Mouse (Mus musculus) CH12.LX (cell line): ENCODE data around the gene Prss40. TPM values are rescaled to one million over a fixed set of nuclear protein-coding genes. Genes with fewer than 3 reads are reported as not detected.

Experiments
- DNase-seq: peaks from one replicate; pipeline ENCODE4 v3.0.0-alpha.2; 2013; ENCODE audit errors: extremely low read depth
- H3K27ac ChIP-seq: 2 replicates; pipeline ENCODE4 v1.5.1; 2012; ENCODE audit warnings: low read depth, mild to moderate bottlenecking, control low read depth, moderate library complexity; ENCODE audit not compliant: insufficient read depth
- H3K27me3 ChIP-seq: replicated peaks from 2 replicates; pipeline ENCODE3; 2012; ENCODE audit warnings: inconsistent platforms
- H3K36me3 ChIP-seq, 2 experiments: replicated peaks in 1 of 2; 2 replicates each; pipeline versions ENCODE3 to v1.6.1; 2012; ENCODE audit warnings: inconsistent platforms in 1 of 2, low read length in 1 of 2, mild to moderate bottlenecking in 1 of 2, mixed read lengths in 1 of 2, moderate library complexity in 1 of 2; ENCODE audit not compliant: control insufficient read depth in 1 of 2, insufficient read depth in 1 of 2
- H3K4me1 ChIP-seq, 2 experiments: 2 replicates each; pipeline ENCODE4 v1.6.1; 2012; ENCODE audit warnings: inconsistent platforms in 1 of 2, moderate library complexity in 1 of 2; ENCODE audit not compliant: insufficient read depth in 2 of 2, control insufficient read depth in 1 of 2
- H3K4me2 ChIP-seq: 2 replicates; pipeline ENCODE4 v1.6.1; 2012; ENCODE audit warnings: low read depth, mild to moderate bottlenecking, control low read depth; ENCODE audit not compliant: poor library complexity, insufficient read depth, severe bottlenecking
- H3K4me3 ChIP-seq, 3 experiments: fragments of 150-350 bp in 1 of 3; sonication (generic) in 1 of 3; replicated peaks in 1 of 3; 2 replicates each; pipeline versions ENCODE3 to v1.5.1; 2011 to 2012; ENCODE audit warnings: low read depth in 2 of 3, low read length in 2 of 3, mild to moderate bottlenecking in 2 of 3, moderate library complexity in 2 of 3, control low read depth in 1 of 3, improper control_type of control experiment in 1 of 3, inconsistent platforms in 1 of 3, mixed read lengths in 1 of 3; ENCODE audit not compliant: poor library complexity in 1 of 3
- H3K79me2 ChIP-seq: replicated peaks from 2 replicates; pipeline ENCODE4 v1.6.1; 2012; ENCODE audit warnings: mild to moderate bottlenecking, moderate library complexity; ENCODE audit not compliant: control insufficient read depth, poor library complexity, insufficient read depth, severe bottlenecking; ENCODE audit errors: extremely low read depth
- H3K9ac ChIP-seq: 2 replicates; pipeline ENCODE4 v1.6.1; 2012; ENCODE audit warnings: low read depth, mild to moderate bottlenecking, control low read depth, moderate library complexity; ENCODE audit not compliant: insufficient read depth
- H3K9me3 ChIP-seq: replicated peaks from 2 replicates; pipeline ENCODE3; 2012; ENCODE audit warnings: low read length, inconsistent platforms, mixed read lengths
- BHLHE40 ChIP-seq: IDR thresholded peaks from 2 replicates; pipeline ENCODE4 v1.6.1; 2011; ENCODE audit warnings: mild to moderate bottlenecking, low read depth, low read length, improper control_type of control experiment
- CHD1 ChIP-seq: IDR thresholded peaks from 2 replicates; pipeline ENCODE4 v1.6.1; 2012; ENCODE audit warnings: low read depth, low read length, improper control_type of control experiment, inconsistent platforms
- CTCF ChIP-seq, 2 experiments: IDR thresholded peaks in 1 of 2; conservative IDR thresholded peaks in 1 of 2; 2 replicates each; pipeline ENCODE4 v1.5.1; 2011 to 2012; ENCODE audit warnings: low read depth in 2 of 2, low read length in 2 of 2, improper control_type of control experiment in 1 of 2, inconsistent platforms in 1 of 2, mild to moderate bottlenecking in 1 of 2, moderate library complexity in 1 of 2
- E2F4 ChIP-seq: IDR thresholded peaks from 2 replicates; pipeline ENCODE4 v1.6.1; 2011; ENCODE audit warnings: low read depth, low read length, improper control_type of control experiment; ENCODE audit not compliant: insufficient replicate concordance
- ELF1 ChIP-seq: IDR thresholded peaks from 2 replicates; pipeline ENCODE4 v1.6.1; 2014; ENCODE audit warnings: low read depth, mild to moderate bottlenecking, inconsistent platforms, low read length, improper control_type of control experiment
- EP300 ChIP-seq: IDR thresholded peaks from 2 replicates; pipeline ENCODE4 v1.6.1; 2011; ENCODE audit warnings: low read length, improper control_type of control experiment
- ETS1 ChIP-seq: conservative IDR thresholded peaks from 2 replicates; pipeline ENCODE4 v1.6.1; 2012; ENCODE audit warnings: low read depth, mild to moderate bottlenecking, inconsistent platforms, low read length, improper control_type of control experiment, moderate library complexity
- HCFC1 ChIP-seq: IDR thresholded peaks from 2 replicates; pipeline ENCODE4 v1.6.1; 2012; ENCODE audit warnings: low read depth, mild to moderate bottlenecking, inconsistent platforms, low read length, improper control_type of control experiment
- IRF4 ChIP-seq: IDR thresholded peaks from 2 replicates; pipeline ENCODE4 v1.6.1; 2014; ENCODE audit warnings: low read depth, mild to moderate bottlenecking, inconsistent platforms, low read length, improper control_type of control experiment
- JUN ChIP-seq: IDR thresholded peaks from 2 replicates; pipeline ENCODE4 v1.6.1; 2011; ENCODE audit warnings: low read depth, mild to moderate bottlenecking, low read length, improper control_type of control experiment, moderate library complexity; ENCODE audit not compliant: insufficient read depth
- JUND ChIP-seq: conservative IDR thresholded peaks from 2 replicates; pipeline ENCODE4 v1.6.1; 2011; ENCODE audit warnings: low read depth, low read length, improper control_type of control experiment
- KAT2A ChIP-seq: IDR thresholded peaks from 2 replicates; pipeline ENCODE4 v1.6.1; 2012; ENCODE audit warnings: low read length, improper control_type of control experiment, inconsistent platforms; ENCODE audit not compliant: insufficient replicate concordance
- MAFK ChIP-seq: IDR thresholded peaks from 2 replicates; pipeline ENCODE4 v1.6.1; 2011; ENCODE audit warnings: low read length, improper control_type of control experiment; ENCODE audit not compliant: insufficient replicate concordance
- MAX ChIP-seq: IDR thresholded peaks from 2 replicates; pipeline ENCODE4 v1.6.1; 2011; ENCODE audit warnings: low read length, improper control_type of control experiment
- MEF2A ChIP-seq: IDR thresholded peaks from 2 replicates; pipeline ENCODE4 v1.6.1; 2014; ENCODE audit warnings: low read depth, mild to moderate bottlenecking, inconsistent platforms, low read length, improper control_type of control experiment, borderline replicate concordance
- NELFE ChIP-seq: IDR thresholded peaks from 2 replicates; pipeline ENCODE4 v1.6.1; 2011; ENCODE audit warnings: low read depth, low read length, improper control_type of control experiment
- POLR2A ChIP-seq: IDR thresholded peaks from 2 replicates; pipeline ENCODE4 v1.6.1; 2011; ENCODE audit warnings: low read depth, mild to moderate bottlenecking, improper control_type of control experiment, low read length
- RAD21 ChIP-seq: IDR thresholded peaks from 2 replicates; pipeline ENCODE4 v1.6.1; 2011; ENCODE audit warnings: low read depth, mild to moderate bottlenecking, low read length, improper control_type of control experiment, moderate library complexity
- RCOR1 ChIP-seq: conservative IDR thresholded peaks from 2 replicates; pipeline ENCODE4 v1.6.1; 2012; ENCODE audit warnings: low read depth, mild to moderate bottlenecking, inconsistent platforms, low read length, improper control_type of control experiment
- SIN3A ChIP-seq: IDR thresholded peaks from 2 replicates; pipeline ENCODE4 v1.6.1; 2012; ENCODE audit warnings: low read length, improper control_type of control experiment, inconsistent platforms
- SMC3 ChIP-seq: IDR thresholded peaks from 2 replicates; pipeline ENCODE4 v1.6.1; 2011; ENCODE audit warnings: low read depth, low read length, improper control_type of control experiment
- TBP ChIP-seq: conservative IDR thresholded peaks from 2 replicates; pipeline ENCODE4 v1.6.1; 2011; ENCODE audit warnings: low read depth, low read length, improper control_type of control experiment
- UBTF ChIP-seq: IDR thresholded peaks from 2 replicates; pipeline ENCODE4 v1.6.1; 2012; ENCODE audit warnings: low read depth, mild to moderate bottlenecking, inconsistent platforms, low read length, improper control_type of control experiment, moderate library complexity
- USF2 ChIP-seq: conservative IDR thresholded peaks from 2 replicates; pipeline ENCODE4 v1.6.1; 2011; ENCODE audit warnings: low read depth, low read length, improper control_type of control experiment
- ZC3H11A ChIP-seq: IDR thresholded peaks from 2 replicates; pipeline ENCODE4 v1.6.1; 2012; ENCODE audit warnings: low read depth, mild to moderate bottlenecking, inconsistent platforms, low read length, improper control_type of control experiment
- ZKSCAN1 ChIP-seq: IDR thresholded peaks from 2 replicates; pipeline ENCODE4 v1.6.1; 2012; ENCODE audit warnings: low read depth, inconsistent platforms, low read length, improper control_type of control experiment, borderline replicate concordance
- ZMIZ1 ChIP-seq: IDR thresholded peaks from 2 replicates; pipeline ENCODE4 v1.6.1; 2012; ENCODE audit warnings: low read depth, mild to moderate bottlenecking, inconsistent platforms, low read length, improper control_type of control experiment
- ZNF384 ChIP-seq: IDR thresholded peaks from 2 replicates; pipeline ENCODE4 v1.6.1; 2012; ENCODE audit warnings: low read depth, low read length, improper control_type of control experiment, inconsistent platforms
- dilution Hi-C: fragments of 300-500 bp; cut with MboI; formaldehyde crosslinking; loops from 2 replicates; pipeline ENCODE4 v1.14.3; 2020; ENCODE audit warnings: low sequenced_read_pairs; ENCODE audit not compliant: extremely low pct_unique_long_range_greater_than_20kb, extremely low pct_ligation_motif_present
- in situ Hi-C: fragments of 300-500 bp; cut with MboI; formaldehyde crosslinking; loops from 3 replicates; pipeline ENCODE4 v1.14.3; 2019; ENCODE audit warnings: low sequenced_read_pairs, low pct_ligation_motif_present, low pct_unique_long_range_greater_than_20kb, mixed read lengths
- polyA plus RNA-seq: library from polyadenylated mRNA; unstranded; fragments of >175 nt; gene quantifications from 2 replicates; pipeline ENCODE4 v1.2.1, GENCODE M21; 2012; ENCODE audit warnings: low read depth; ENCODE audit not compliant: insufficient read length
- total RNA-seq, 2 experiments: library from RNA; depleted of rRNA; stranded (reverse); fragments of 300-350 nt in 1 of 2; fragments of >200 nt in 1 of 2; gene quantifications; 2 replicates each; pipeline ENCODE4 v1.2.3; 2012 to 2014

Prss40 gene
- total RNA-seq (2012; rRNA removed) (not detected in 2 replicates), total RNA-seq (2014; rRNA removed) (not detected in 2 replicates), polyA plus RNA-seq (not detected in 2 replicates)

- Histone ChIP-seq H3K9ac (no peak within 1 kb of the TSS), H3K9me3 (no peaks in the 10 kb centered on the region), H3K36me3 (no peaks in the 10 kb centered on the region), H3K4me2 (no peak within 1 kb of the TSS), H3K79me2 (no peaks in the 10 kb centered on the region), H3K4me3 (no peak within 1 kb of the TSS), H3K4me1 (peaks cover 3 to 22% of the 10 kb centered on the region in 2 experiments), H3K27me3 (no peaks in the 10 kb centered on the region), H3K27ac (no peak within 1 kb of the TSS)
- dilution Hi-C loops (no loop called here), in situ Hi-C loops (no loop called here)
- no peak for DNase-seq
- no peak for TF ChIP-seq MAFK
- no peak for TF ChIP-seq IRF4
- no peak for TF ChIP-seq MEF2A
- TF ChIP-seq UBTF: no peak
- no peak for TF ChIP-seq JUN
- no peak for TF ChIP-seq SMC3
- TF ChIP-seq MAX: no peak
- TF ChIP-seq ETS1: no peak
- no peak for TF ChIP-seq ZC3H11A
- no peak for TF ChIP-seq TBP
- TF ChIP-seq JUND: no peak
- no peak for TF ChIP-seq BHLHE40
- TF ChIP-seq CTCF (conservative IDR thresholded peaks at IDR 0.05 in 1 of 2, IDR thresholded peaks at IDR 0.05 in 1 of 2; ENCODE audit: low read depth in 2 of 2, low read length in 2 of 2): no peak
- no peak for TF ChIP-seq RCOR1
- TF ChIP-seq ZNF384: no peak
- TF ChIP-seq ZMIZ1: no peak
- no peak for TF ChIP-seq CHD1
- no peak for TF ChIP-seq RAD21
Measured at GRCm38 (mm10) chr1:34560843-34561242, at the start of gene Prss40. Prss40 (minus strand) TSS chr1:34560943.

DNA sequence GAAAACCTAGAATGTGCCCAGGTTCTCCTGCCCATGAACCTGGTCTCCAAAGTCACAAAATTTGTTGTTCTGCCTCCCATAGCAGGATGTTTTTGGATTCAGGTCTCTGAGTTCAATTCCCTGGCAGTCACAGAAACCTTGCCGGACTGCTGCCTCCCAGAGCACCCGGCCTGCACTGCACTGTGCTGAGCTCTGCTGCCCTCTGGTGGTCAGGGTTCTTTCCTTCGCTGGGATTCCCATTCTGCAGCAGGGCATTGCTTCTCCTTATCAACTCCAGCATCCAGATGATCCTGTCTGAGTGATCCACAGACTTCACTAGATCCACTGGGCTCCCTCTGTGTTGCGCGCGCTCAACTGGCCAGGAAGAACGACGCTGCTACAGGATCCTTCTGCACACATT lies 41.6 kb upstream of the Prss40 start:
- no peaks in the 10 kb centered on the region for H3K9me3 ChIP-seq
- peaks cover 0 to 20% of the 10 kb centered on the region in 2 experiments; a peak in 2 of 4 replicates for H3K4me1 ChIP-seq
- peak; percentile 82 for DNase-seq
- no peak overlapping the region for H3K4me2 ChIP-seq
- no peak overlapping the region for H3K27ac ChIP-seq
- no peak overlapping the region for H3K4me3 ChIP-seq
- dilution Hi-C loops: no loop called here
- no peaks in the 10 kb centered on the region for H3K79me2 ChIP-seq
- in situ Hi-C loops: no loop called here
- TF ChIP-seq IRF4 (peak; percentile 44; the same call in 1 of the 2 replicates), ELF1 (no peak), SIN3A (no peak), HCFC1 (no peak), USF2 (no peak), ZC3H11A (peak; percentile 89), E2F4 (no peak), SMC3 (peak; percentile 98), ZKSCAN1 (no peak), NELFE (peak; percentile 25; the same call in 1 of the 2 replicates), RCOR1 (no peak), KAT2A (no peak), MAFK (no peak), CTCF (conservative IDR thresholded peaks at IDR 0.05 in 1 of 2, IDR thresholded peaks at IDR 0.05 in 1 of 2; ENCODE audit: low read depth in 2 of 2, low read length in 2 of 2) (peak; percentile 61 to 97), RAD21 (peak; percentile 88), EP300 (no peak), POLR2A (no peak)
- H3K27me3 ChIP-seq: peaks cover 6% of the 10 kb centered on the region
- no peak overlapping the region for H3K9ac ChIP-seq
- H3K36me3 ChIP-seq: no peaks in the 10 kb centered on the region
